Comparison of ENCODE assay signal across 1 mouse cellular context in genomic region chr6:83317108-83317741, GRCm38 (mm10).
TF ChIP-seq lines count a peak whose summit lies in the region.

No protein-coding gene starts in this region.

TF ChIP-seq in CH12.LX, 34 proteins besides CTCF, POLR2A, EP300 and RAD21 (continued from another document):
- peak; percentile 41 for TF ChIP-seq SMC3 (IDR thresholded peaks at IDR 0.05; ENCODE audit: low read depth, low read length)
- TF ChIP-seq PAX5 (IDR thresholded peaks at IDR 0.05; ENCODE audit: low read length): no peak
- no peak for TF ChIP-seq ZNF384 (IDR thresholded peaks at IDR 0.05; ENCODE audit: low read depth, low read length)
- no peak for TF ChIP-seq GABPA (IDR thresholded peaks at IDR 0.05; ENCODE audit: insufficient replicate concordance, low read depth, low read length)
- peak; percentile 98 for TF ChIP-seq MXI1 (IDR thresholded peaks at IDR 0.05; ENCODE audit: low read depth, low read length)
- peak; percentile 44; the same call in 1 of the 2 replicates for TF ChIP-seq HCFC1 (IDR thresholded peaks at IDR 0.05; ENCODE audit: low read depth, low read length)
- TF ChIP-seq JUN (IDR thresholded peaks at IDR 0.05; ENCODE audit: insufficient read depth, low read depth, low read length): no peak
- 0 out of 2 replicates have a peak, but pooled peaks have one; percentile 34 for TF ChIP-seq UBTF (IDR thresholded peaks at IDR 0.05; ENCODE audit: low read depth, low read length)
- TF ChIP-seq SIN3A (IDR thresholded peaks at IDR 0.05; ENCODE audit: low read length): peak; percentile 88; the same call in 1 of the 2 replicates
- no peak for TF ChIP-seq JUND (conservative IDR thresholded peaks at IDR 0.05; ENCODE audit: low read depth, low read length)
- peak; percentile 12; the same call in 1 of the 2 replicates for TF ChIP-seq MEF2A (IDR thresholded peaks at IDR 0.05; ENCODE audit: borderline replicate concordance, low read depth, low read length)
- TF ChIP-seq TBP (conservative IDR thresholded peaks at IDR 0.05; ENCODE audit: low read depth, low read length): peak; percentile 77
- peak; percentile 92; the same call in 1 of the 2 replicates for TF ChIP-seq MAX (IDR thresholded peaks at IDR 0.05; ENCODE audit: low read length)
- TF ChIP-seq IRF4 (IDR thresholded peaks at IDR 0.05; ENCODE audit: low read depth, low read length): peak; percentile 36; the same call in 1 of the 2 replicates
- peak; percentile 39; the same call in 1 of the 2 replicates for TF ChIP-seq MAZ (IDR thresholded peaks at IDR 0.05; ENCODE audit: low read depth, low read length)
- peak; percentile 53; the same call in 1 of the 2 replicates for TF ChIP-seq KAT2A (IDR thresholded peaks at IDR 0.05; ENCODE audit: insufficient replicate concordance, low read length)
- peak; percentile 91 for TF ChIP-seq NELFE (IDR thresholded peaks at IDR 0.05; ENCODE audit: low read depth, low read length)
- peak; percentile 80 for TF ChIP-seq TCF12 (IDR thresholded peaks at IDR 0.05; ENCODE audit: low read depth, low read length)
- TF ChIP-seq POLR2AphosphoS2 (IDR thresholded peaks at IDR 0.05; ENCODE audit: low read depth, low read length): peak; percentile 91
- no peak for TF ChIP-seq USF2 (conservative IDR thresholded peaks at IDR 0.05; ENCODE audit: low read depth, low read length)
